Mouse (Mus musculus) right cerebral cortex, adult 18-20 months (tissue): ENCODE results near the gene Nsd1.
"Not testable (repeated sequence)": the region's sequence is repeated elsewhere in the genome, so short reads cannot be mapped to it uniquely, and the experiment has no call there.

Experiments used
- DNase-seq: peaks from one replicate; pipeline ENCODE4 v3.0.0; 2022; ENCODE audit warnings: mixed read lengths

Nsd1 gene

GRCm38 (mm10) chr13:55209649-55210192 lies at the start of gene Nsd1:
Gene Nsd1, plus strand, starts transcription at chr13:55209782.
- DNase-seq, result no peak

- no peak for DNase-seq
Observed at GRCm38 (mm10) chr13:55162365-55162764, 47.2 kb upstream of the Nsd1 start.

DNA sequence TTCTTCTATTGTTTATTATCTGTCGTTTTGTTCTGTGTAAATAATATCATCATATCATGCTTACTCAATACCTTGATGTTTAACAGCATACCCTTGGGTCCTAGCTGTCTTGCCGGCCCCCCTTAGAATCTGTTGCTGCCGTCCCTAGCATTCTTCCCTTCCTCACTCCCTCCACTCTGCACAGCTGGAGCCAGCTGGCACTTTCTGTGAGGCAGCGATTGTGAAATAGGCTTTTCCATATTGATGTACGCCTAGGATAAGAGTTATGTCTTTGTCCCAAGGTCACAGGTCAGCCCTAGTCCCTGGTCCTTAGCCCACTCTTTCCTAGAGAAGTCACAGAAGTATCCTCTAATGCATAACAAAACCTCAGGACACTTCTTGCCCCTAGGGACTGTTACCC lies 46.0 kb upstream of the Nsd1 start:
- no peak for DNase-seq

DNA sequence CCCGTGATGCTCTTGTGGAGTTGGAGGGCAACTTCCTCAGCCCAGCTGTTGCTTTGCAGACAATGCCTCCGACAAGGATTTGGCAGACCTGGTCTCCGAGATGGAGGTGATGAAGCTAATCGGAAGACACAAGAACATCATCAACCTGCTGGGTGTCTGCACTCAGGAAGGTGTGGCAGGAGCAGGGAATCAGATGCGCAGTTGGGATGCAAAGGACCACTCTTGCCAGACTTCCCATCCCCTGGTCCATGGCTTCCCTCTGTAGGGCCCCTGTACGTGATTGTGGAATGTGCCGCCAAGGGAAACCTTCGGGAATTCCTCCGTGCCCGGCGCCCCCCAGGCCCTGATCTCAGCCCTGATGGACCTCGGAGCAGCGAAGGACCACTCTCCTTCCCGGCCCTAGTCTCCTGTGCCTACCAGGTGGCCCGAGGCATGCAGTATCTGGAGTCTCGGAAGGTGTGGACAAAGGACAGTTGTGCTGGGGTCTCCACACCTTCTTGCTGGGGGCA lies 43.7 kb upstream of the Nsd1 start:
- DNase-seq, result no peak

DNA sequence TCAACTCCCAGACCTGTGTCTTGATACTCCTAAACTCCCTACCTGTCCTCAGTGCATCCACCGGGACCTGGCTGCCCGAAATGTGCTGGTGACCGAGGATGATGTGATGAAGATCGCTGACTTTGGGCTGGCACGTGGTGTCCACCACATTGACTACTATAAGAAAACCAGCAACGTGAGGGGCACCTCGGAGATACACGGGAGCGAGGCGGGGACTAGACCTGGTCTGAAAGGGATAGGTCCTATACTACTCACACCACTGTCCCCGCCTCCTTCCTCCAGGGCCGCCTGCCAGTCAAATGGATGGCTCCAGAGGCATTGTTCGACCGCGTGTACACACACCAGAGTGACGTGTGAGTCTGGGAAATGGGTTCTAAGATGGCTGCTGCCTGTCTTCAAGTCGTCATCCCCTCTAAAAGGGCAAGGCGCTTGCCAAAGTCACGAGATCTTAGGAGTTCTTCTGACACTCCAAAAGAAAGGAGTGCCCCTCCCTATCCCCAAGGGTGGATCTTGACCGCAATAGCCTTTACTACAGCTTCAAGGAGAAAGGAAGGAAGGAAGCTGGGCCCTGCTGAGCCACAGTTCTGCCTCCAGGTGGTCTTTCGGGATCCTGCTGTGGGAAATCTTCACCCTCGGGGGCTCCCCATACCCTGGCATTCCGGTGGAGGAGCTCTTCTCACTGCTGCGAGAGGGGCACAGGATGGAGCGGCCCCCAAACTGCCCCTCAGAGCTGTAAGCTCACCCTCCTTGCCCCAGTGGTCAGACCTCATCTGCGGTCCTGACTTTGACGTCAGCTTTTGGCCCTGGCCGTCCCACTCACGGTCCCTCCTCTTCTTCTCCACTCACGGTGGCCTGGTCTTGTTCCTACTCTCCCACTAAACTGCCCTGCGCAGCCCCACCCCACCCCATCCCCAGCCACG lies 42.5 kb upstream of the Nsd1 start:
- DNase-seq, result no peak

GRCm38 (mm10) chr13:55167798-55168197 lies 41.8 kb upstream of the Nsd1 start:
- DNase-seq, result no peak

GRCm38 (mm10) chr13:55168255-55168654 lies 41.3 kb upstream of the Nsd1 start:
- no peak for DNase-seq

DNA sequence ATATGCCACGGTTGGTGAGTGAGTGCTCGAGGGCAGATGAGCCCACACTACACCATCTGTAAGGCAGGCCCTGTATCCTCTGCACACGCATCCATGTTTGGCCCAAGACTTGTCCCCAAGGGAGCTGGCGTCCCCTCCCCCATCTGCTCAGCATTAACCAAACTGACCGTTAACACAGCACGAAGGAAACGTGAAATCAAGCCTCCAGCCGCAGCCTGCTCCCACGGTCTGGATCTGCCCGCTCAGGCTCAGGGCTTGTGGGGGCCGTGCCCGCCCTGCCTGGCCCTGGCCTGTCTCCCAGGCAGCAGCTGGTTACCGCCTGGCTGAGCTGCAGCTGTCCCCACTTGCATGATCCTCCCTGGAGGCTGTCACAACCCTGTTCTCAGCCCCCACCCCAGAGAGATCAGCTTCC lies 40.6 kb upstream of the Nsd1 start:
- peak; percentile 48 for DNase-seq

GRCm38 (mm10) chr13:55171517-55172335 lies 37.9 kb upstream of the Nsd1 start:
- DNase-seq, result peak; percentile 63

DNA sequence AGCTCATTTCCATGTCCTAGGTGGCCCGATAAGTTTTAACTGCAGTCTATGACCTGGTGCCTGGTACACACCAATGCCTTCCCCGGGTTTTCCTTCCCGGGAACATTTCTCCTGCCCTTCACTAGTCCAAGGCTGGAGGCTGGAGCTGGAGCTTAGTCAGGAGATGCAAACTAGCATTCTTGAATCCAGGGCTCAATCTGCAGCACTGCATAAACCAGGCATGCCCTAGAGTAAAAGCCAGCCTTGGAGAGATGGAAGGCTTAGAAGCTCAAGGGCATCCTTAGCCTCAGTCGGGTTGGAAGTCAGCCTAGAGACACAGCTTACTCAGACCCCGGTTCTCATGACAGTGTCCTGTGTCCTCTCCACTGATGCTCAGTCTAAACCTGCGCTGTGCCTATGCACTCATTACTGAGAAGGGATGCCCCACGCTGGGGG lies 37.2 kb upstream of the Nsd1 start:
- DNase-seq, result no peak

DNA sequence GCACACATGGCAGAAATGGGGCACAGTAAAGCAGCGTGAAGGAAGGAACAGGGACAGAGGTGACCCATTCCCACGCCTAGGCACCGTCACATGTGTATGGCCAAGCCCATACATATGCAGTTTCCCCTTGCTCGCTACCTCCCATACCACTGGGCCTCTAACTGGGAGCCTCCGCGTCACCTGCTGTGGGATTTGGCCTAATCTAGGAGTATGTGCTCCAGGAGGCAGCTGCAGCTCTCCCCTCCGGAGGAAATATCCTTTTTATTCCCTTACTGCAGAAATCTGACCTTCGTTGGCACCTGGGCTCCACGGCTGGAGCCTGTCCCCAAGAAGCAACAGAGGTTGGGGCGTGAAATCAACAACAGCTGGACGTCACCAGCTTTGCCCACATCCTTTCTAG lies 35.2 kb upstream of the Nsd1 start:
- DNase-seq, result no peak

- DNase-seq, result no peak
Observed at GRCm38 (mm10) chr13:55176265-55176664, 33.3 kb upstream of the Nsd1 start.

- DNase-seq, result no peak
Observed at GRCm38 (mm10) chr13:55177903-55178496, 31.6 kb upstream of the Nsd1 start.

- DNase-seq, result peak; percentile 59
Observed at GRCm38 (mm10) chr13:55178556-55178955, 31.0 kb upstream of the Nsd1 start.

DNA sequence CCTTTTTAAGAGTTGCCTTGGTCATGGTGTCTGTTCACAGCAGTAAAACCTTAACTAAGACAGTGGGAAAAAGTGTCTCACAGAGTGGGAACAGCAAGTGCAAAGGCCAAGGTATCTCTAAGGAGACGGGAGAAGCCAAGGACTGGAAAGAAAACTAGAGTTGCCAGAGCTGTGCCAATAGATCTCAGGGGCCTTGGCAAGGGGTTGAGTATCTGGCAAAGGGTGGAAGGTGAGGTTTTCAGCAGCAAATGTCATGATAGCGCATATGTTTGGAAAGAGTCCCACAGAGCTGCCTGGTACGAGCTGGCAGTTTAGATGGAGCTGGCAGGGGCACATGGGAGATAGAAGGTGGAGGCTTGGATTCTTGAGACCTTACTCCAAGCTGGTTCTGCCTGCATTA lies 30.0 kb upstream of the Nsd1 start:
- no peak for DNase-seq

GRCm38 (mm10) chr13:55181786-55182172 lies 27.8 kb upstream of the Nsd1 start:
- DNase-seq, result no peak

GRCm38 (mm10) chr13:55182173-55182894 lies 27.2 kb upstream of the Nsd1 start:
- DNase-seq, result peak; percentile 76

DNA sequence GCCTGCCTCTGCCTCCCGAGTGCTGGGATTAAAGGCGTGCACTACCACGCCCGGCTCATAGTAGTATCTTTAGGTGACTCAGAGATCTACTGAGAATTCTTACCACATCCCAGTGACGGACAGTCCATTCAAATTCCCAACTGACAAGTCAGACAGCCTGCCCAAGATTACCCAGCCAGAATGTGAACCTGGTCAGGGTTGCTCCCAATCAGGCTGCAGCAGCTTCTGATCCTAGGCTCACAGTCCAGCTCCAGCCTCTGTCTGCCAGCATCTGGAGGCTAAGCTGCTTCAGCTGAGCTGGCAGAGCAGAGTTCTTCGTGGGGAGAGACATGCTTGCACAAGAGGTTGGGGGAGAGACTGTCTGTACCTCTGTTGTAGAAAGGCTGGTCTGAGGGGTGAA lies 26.2 kb upstream of the Nsd1 start:
- no peak for DNase-seq

- DNase-seq, result not testable (repeated sequence)
Observed at GRCm38 (mm10) chr13:55187062-55187461, 22.5 kb upstream of the Nsd1 start.

- DNase-seq, result no peak
Observed at GRCm38 (mm10) chr13:55189531-55190107, 20.0 kb upstream of the Nsd1 start.

- DNase-seq, result peak; percentile 97
Observed at GRCm38 (mm10) chr13:55190121-55190868, 19.3 kb upstream of the Nsd1 start.
